ENCODE assay signal across 22 mouse cellular contexts in genomic region chr1:169283440-169283839, GRCm38 (mm10).
DNase-seq lines count a peak whose midpoint lies in the region; ATAC-seq and TF ChIP-seq lines count a peak whose summit lies in the region.
"Had no signal": no experiment of that assay in that cellular context is flagged by ENCODE, and none has a peak within 500 bp of the region (broad histone marks: within the 10 kb centered on the region; RNA-seq: fewer than 3 reads in every experiment).

No protein-coding gene starts in this region.

- no peak for DNase-seq in forebrain, embryonic 10.5 days (ENCODE audit: extremely low spot score, low spot score)
- peak; percentile 85 for DNase-seq in brain, adult 2 months (ENCODE audit: low read depth, low spot score)
- DNase-seq in brain, embryonic 14.5 days (ENCODE audit: low read depth): peak; percentile 68
- no peak for DNase-seq in layer of hippocampus, adult 9-10 months (ENCODE audit: low spot score)
- DNase-seq: adrenal gland, adult 2 months; adrenal gland, postnatal 14 days; cerebellum, adult 18-20 months; cerebellum, adult 9-10 months; cerebellum, postnatal 14 days; gastrocnemius, postnatal 25 days; heart, adult 18-20 months; heart, postnatal 14 days; heart, postnatal 4 days had no signal

- TF ChIP-seq CTCF in brain, embryonic 14.5 days (IDR thresholded peaks at IDR 0.05; ENCODE audit: borderline replicate concordance, extremely low read depth, insufficient read depth, insufficient read length): no peak
- no peak for TF ChIP-seq CTCF in olfactory bulb, adult 2 months (IDR thresholded peaks at IDR 0.05; ENCODE audit: insufficient read depth, low read depth, low read length)

- no peak for TF ChIP-seq POLR2A in brain, embryonic 14.5 days (IDR thresholded peaks at IDR 0.05; ENCODE audit: borderline replicate concordance, extremely low read depth, insufficient read depth, insufficient read length, poor library complexity, severe bottlenecking)
- no peak for TF ChIP-seq POLR2A in olfactory bulb, adult 2 months (IDR thresholded peaks at IDR 0.05; ENCODE audit: insufficient read depth, low read depth, low read length)

- no peaks in the 10 kb centered on the region for H3K9me3 ChIP-seq in forebrain, embryonic 15.5 days
- no peaks in the 10 kb centered on the region for H3K9me3 ChIP-seq in forebrain, embryonic 10.5 days
- H3K9me3 ChIP-seq in liver, embryonic 12.5 days (replicated peaks): no peaks in the 10 kb centered on the region

- H3K27ac ChIP-seq in forebrain, embryonic 15.5 days (replicated peaks): no peak overlapping the region
- no peak overlapping the region for H3K27ac ChIP-seq in forebrain, embryonic 10.5 days
- H3K27ac ChIP-seq in olfactory bulb, adult 2 months (ENCODE audit: insufficient read depth, low read depth, low read length): peak overlapping the region; percentile 99
- no peak overlapping the region for H3K27ac ChIP-seq in liver, embryonic 12.5 days
- H3K27ac ChIP-seq: heart, embryonic 13.5 days; hindbrain, embryonic 14.5 days; hindbrain, postnatal 0 days had no signal

- ATAC-seq in forebrain, embryonic 15.5 days (replicated peaks): peak; percentile 69
- ATAC-seq in liver, embryonic 12.5 days: no peak
- ATAC-seq: CD4-positive, CD25-positive, alpha-beta regulatory T cell, adult 4 months; hindbrain, postnatal 0 days; inflammation-experienced regulatory T-cells, adult 6 months; intestine, embryonic 16.5 days had no signal

- H3K27me3 ChIP-seq in forebrain, embryonic 15.5 days: no peaks in the 10 kb centered on the region
- H3K27me3 ChIP-seq in forebrain, embryonic 10.5 days (ENCODE audit: poor library complexity, severe bottlenecking): no peaks in the 10 kb centered on the region
- H3K27me3 ChIP-seq in liver, embryonic 12.5 days (replicated peaks): no peaks in the 10 kb centered on the region
- H3K27me3 ChIP-seq: heart, embryonic 13.5 days had no signal

- no peaks in the 10 kb centered on the region for H3K36me3 ChIP-seq in forebrain, embryonic 15.5 days
- no peaks in the 10 kb centered on the region for H3K36me3 ChIP-seq in forebrain, embryonic 10.5 days (replicated peaks)
- H3K36me3 ChIP-seq in liver, embryonic 12.5 days: no peaks in the 10 kb centered on the region
- H3K36me3 ChIP-seq: heart, embryonic 13.5 days had no signal

- H3K9ac ChIP-seq in forebrain, embryonic 15.5 days (replicated peaks): no peak overlapping the region
- H3K9ac ChIP-seq in liver, embryonic 12.5 days: no peak overlapping the region
- H3K9ac ChIP-seq: heart, embryonic 13.5 days; hindbrain, embryonic 14.5 days had no signal

- WGBS in forebrain, embryonic 15.5 days: 66% methylated on average over 5 of the region's 5 CpGs
- WGBS in forebrain, embryonic 10.5 days: 90% methylated on average over 5 of the region's 5 CpGs
- WGBS in olfactory bulb, adult 2 months: 22% methylated on average over 5 of the region's 5 CpGs
- WGBS in liver, embryonic 12.5 days (ENCODE audit: insufficient replicate concordance): 86% methylated on average over 5 of the region's 5 CpGs

- H3K4me1 ChIP-seq in forebrain, embryonic 15.5 days: no peaks in the 10 kb centered on the region
- no peaks in the 10 kb centered on the region for H3K4me1 ChIP-seq in forebrain, embryonic 10.5 days
- H3K4me1 ChIP-seq in olfactory bulb, adult 2 months (ENCODE audit: control insufficient read depth, insufficient read depth, low read length): peaks cover 2% of the 10 kb centered on the region
- no peaks in the 10 kb centered on the region for H3K4me1 ChIP-seq in liver, embryonic 12.5 days
- H3K4me1 ChIP-seq: heart, embryonic 13.5 days had no signal

- no peak overlapping the region for H3K4me3 ChIP-seq in forebrain, embryonic 15.5 days
- H3K4me3 ChIP-seq in forebrain, embryonic 10.5 days: no peak overlapping the region
- no peak overlapping the region for H3K4me3 ChIP-seq in olfactory bulb, adult 2 months (ENCODE audit: insufficient read depth, low read depth, low read length)
- no peak overlapping the region for H3K4me3 ChIP-seq in liver, embryonic 12.5 days
- H3K4me3 ChIP-seq: heart, embryonic 13.5 days had no signal

- H3K4me2 ChIP-seq in forebrain, embryonic 15.5 days (replicated peaks): no peak overlapping the region
- H3K4me2 ChIP-seq in liver, embryonic 12.5 days: no peak overlapping the region
- H3K4me2 ChIP-seq: heart, embryonic 13.5 days; hindbrain, embryonic 14.5 days had no signal

Comparison
In these comparisons a context has a peak if more than half of its experiments do, and no peak if none do; other contexts are left out.
1. DNase-seq: peak in brain, adult 2 months (single experiment) and brain, embryonic 14.5 days (single experiment); none in forebrain, embryonic 10.5 days (single experiment) and layer of hippocampus, adult 9-10 months (single experiment).